Mouse (Mus musculus) spleen, postnatal 10 days (tissue): ENCODE results near the gene Gm42957.
"Not testable (repeated sequence)": the region's sequence is repeated elsewhere in the genome, so short reads cannot be mapped to it uniquely, and the experiment has no call there.

ENCODE experiments used
- DNase-seq, 2 experiments: peaks; one replicate each; pipeline ENCODE4 v3.0.0; 2021 to 2022; ENCODE audit warnings: low spot score in 2 of 2

Gm42957 gene

DNA sequence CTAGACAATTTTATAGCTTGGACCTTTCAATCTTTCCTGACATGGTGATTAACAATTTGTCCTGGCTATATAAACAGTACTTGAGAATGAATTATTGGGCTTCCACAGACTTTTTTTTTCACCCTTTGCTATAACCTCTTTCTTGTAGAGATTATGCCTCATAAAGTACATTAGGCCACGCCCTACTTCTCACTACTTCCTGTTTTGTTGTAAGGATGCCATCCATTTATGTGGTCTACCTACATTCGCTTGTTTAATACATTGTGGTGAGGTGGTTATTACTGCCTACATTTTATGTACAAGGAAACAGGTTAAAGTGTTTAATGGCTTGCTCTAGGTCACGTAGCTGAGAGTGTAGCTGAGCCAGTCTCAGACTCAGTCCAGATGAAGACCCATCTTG is 39.9 kb downstream of the Gm42957 start:
- no peak for DNase-seq

DNA sequence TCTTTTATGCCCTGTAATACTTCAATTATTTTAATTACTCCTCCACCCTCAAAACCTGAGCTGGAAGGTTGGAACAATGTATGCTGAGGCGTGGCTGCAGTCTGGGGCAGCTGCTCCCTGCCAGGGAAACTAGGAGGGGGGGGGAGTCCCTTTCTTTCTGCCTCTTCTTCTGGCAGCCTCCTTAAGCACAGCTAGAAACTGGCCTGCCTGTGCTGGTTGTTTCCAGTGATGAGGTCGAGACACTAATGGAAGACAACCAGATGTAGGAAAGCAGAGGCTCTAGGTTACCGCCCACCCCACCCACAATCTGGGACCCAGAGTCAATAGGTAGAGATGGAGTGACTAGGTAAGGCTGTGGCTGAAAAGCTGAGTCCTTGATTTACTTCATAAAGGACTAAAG is 40.4 kb downstream of the Gm42957 start:
- DNase-seq = no peak

DNA sequence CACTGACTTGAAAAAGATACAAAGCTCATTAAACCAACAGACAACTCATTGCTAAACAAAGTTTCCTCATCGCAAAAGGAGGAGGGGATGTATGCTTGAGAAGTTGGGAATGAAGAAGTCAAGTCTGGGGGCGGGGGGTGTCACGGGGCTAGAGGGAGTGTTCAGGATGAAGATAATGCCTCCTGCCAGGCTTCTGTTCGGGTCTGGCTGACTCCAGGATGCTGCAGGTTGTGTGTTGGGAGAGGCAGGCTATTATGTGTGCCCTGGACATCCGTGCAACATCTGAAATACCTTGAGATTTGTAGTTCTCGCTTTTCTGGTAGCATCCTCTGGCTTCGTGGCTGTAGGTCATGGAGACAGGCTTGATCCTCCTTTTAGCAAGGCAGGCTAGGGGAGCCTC is 43.2 kb downstream of the Gm42957 start:
- DNase-seq = no peak

DNA sequence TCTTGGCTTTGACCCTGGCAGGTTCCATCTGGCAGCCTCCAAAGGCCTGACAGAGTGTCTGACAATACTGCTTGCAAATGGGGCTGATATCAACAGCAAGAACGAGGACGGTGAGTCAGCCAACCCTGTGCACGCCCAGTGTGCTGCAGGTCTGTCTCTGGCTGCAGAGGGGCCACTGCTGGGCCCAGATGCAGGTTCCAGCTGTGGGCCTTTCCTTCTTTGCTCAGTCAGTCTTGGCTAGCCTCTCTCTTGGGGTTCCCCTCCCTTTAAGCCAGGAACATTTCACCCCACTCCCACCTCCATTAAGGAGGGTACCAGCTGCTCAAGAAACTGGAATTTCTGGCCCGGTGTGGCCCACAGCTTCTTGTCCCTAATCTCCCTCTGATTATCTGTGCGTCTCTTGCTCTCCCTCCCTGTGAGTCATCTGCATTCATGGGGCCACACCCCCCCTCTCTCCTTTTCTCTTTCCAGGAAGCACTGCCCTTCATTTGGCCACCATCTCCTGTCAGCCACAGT is 43.9 kb downstream of the Gm42957 start:
- DNase-seq = no peak

DNA sequence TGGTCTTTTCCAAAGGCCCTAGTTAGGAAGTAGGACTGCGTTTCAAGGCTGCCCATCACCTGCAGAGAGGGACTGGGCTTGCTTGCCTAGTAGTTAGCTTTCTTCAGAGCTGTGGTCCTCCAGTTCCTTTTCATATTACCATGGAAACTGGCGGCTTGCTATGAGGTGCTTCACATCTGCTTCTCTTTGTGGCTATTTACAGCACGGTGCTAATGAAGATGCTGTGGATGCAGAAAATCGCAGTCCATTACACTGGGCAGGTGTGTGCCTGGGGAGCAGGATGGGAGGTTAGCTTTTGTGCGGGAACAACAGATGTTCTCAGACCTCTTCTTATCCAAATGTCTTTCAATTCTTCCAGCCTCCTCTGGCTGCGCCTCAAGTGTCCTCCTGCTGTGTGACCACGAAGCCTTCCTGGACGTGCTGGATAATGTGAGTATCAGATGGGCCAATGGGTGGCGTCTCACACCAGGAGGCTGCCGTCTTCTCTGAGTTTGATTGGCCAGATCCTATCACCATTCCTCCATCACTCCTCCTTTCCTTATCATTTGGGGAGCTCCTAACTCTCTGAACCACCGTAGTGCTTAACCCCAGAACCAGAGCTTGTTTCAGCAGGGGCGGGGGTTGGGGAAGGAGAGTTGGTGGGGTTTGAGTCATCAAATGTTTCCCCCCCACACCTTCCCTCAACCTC is 45.1 kb downstream of the Gm42957 start:
- no peak for DNase-seq

DNA sequence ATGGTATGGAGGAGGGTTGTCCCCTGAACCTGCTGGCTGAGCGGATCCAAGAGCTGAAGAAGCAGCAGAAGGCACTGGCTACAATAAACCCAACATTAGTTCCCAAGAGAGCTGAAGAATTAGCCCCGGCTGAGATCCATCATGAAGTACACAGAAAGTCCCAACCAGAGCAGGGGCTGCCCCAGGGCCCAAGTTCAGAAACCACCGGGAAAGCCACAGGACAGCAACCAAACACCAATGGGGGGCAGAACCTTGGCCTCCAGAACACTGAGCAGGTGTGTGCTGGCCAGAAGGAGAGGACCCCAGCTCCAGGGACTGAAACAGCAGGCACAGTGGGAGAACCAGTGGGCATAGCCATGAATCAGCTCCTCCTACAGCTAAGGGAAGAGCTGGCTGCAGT is 48.2 kb downstream of the Gm42957 start:
- no peak for DNase-seq

DNA sequence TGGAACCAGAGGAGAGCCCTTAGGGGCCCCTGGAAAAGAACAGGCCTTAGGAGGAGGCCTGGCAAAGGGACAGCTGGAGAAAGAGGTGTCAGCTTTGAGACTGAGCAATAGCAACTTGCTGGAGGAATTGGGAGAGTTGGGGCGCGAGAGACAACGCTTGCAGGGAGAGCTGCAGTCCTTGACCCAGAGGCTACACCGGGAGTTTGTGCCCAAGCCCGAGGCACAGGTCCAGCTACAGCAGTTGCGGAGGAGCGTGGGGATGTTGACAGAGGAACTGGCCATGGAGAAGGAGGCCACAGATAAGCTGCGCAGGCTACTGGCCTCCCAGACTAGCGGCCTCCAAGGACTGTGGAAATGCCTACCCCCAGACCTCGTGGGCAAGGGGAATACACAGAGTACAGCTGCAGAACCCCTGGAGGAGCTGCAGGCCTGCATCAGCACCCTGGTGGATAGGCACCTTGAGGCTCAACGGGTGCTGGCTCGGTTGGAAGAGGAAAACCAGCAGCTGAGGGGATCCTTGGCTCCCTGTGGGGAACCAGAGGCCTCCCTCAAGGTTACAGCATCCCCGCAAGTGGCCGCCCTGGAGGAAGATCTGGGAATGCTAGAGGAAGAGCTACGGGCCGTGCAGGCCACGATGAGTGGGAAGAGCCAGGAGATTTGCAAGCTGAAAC is 49.0 kb downstream of the Gm42957 start:
- no peak for DNase-seq

DNA sequence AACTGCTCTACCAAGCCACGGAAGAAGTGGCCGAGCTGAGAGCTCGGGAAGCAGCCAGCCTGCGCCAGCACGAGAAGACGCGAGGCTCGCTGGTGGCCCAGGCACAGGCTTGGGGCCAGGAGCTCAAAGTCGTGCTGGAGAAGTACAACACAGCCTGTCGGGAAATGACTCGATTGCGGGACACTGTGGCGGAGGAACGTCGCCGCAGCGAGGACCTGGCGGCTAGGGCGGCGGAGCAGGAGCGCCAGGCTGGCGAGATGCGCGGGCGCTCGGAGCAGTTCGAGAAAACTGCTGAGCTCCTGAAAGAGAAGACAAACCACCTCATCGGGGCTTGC is 49.5 kb downstream of the Gm42957 start:
- no peak for DNase-seq

DNA sequence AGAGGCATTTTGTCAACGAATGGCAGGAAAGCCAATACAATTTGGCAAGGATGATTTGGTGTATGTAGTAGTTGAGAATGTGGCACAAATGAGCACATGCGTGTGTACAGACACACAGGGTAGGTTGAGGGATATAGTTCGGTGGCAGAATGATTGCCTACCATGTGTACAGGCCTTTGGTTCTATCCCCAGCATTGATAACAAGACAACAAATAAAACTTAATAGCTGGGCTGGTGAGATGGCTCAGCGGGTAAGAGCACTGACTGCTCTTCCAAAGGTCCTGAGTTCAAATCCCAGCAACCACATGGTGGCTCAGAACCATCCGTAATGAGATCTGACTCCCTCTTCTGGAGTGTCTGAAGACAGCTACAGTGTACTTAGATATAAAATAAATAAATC is 50.8 kb downstream of the Gm42957 start:
- not testable (repeated sequence) for DNase-seq

DNA sequence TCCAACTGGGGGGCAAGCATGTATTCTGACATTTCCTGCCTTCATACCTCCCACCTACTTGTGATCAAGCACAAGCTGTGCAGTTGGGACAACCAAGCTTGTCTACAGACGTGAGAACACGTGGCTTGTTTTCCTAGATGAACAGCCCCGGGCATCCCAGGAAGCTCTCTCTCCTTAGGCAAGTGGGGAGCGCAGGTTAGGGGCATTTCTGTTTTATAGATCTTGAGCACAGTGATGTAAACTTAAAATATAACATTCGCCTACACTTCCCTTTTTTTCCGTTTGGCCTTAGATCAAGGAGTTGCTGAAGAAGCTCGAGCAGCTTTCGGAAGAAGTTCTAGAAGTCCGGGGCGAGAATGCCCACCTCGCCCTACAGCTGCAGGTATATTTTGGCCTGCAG is 53.6 kb downstream of the Gm42957 start:
- DNase-seq = no peak

DNA sequence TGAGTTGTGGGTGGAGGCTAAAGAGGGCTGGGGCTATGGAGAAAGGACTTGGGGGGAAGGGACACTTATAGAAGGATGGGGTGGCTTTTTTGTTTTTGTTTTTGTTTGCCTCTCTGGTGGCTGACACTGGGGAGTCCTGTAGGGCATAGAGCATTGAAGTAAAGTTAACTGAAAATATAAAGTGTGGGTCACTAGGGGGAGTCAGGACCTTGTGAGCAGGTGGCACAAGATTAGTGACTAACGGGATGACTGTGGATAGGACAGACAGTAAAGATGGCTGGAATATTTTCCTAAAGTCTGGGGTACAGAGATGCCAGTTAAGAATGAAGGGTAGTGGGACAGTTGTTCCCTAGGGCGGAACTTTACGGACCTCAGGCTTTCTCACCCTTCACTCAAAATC is 55.0 kb downstream of the Gm42957 start:
- DNase-seq = no peak

DNA sequence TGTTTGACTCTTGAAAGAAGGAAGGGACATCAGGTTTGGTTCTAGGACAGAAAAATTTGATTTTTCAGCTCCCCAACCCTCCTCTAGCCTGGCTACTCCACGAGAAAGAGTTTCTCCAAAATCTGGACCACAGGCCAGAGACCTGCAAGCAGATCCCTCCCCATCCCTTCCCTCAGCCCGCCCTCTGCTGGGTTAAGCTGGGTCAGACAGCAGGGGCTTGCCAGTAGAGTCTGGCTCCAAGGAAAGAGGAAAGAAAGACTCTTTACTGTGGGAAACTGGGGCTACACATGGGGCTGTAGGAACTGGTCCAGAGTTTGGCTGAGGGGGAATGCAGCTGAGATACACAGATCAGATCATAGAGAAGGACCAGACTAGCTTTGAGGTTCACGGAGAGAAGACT is 57.2 kb downstream of the Gm42957 start:
- DNase-seq = no peak

DNA sequence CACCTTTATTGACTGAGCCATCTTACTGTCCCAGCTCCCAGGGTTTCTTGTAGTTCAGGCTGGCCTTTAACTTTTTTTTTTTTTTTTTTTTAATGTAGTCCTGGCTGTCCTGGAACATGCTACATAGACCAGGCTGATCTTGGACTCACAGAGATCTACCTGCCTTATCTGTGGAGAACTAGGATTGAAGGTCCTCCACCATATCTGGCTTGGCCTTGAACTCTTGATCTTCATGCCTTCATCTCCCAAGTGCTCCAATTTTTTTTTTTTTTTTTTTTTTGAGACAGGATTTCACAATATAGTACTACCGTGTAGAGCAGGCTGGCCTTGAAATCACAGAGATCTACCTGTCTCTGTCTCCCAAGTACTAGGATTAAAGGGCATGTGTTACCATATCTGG is 58.3 kb downstream of the Gm42957 start:
- no peak for DNase-seq

DNA sequence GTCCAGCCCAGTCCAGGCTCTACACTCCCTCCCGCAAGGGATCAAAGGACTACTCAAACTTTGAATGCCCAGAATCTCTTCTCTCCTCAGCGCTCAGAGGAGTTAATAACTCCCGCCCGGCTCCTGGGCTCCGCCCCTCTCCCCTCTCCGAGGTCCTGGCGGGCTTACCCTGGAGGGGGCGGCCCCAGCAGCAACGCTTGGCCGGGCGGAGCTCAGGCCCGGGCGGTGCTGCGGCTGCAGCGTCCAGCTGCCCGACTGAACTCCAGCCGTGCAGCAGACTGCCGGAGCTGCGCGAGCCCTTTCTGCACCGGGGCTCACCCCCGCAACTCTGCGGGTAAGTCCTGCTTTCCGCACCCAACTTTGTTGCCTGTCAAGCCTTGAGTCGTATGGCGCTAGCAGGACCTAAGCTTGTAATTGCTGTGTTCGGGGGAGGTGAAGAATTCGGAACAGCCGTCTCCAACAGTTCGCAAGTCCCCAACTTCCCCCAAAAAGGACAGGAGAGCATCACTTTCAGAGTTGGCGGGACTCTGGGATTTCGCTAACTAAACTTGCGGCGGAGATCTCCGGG is 61.0 kb downstream of the Gm42957 start, which contains the start of gene Pias3:
Gene Pias3, plus strand, starts transcription at position 187 of the 568 bp plus-strand sequence.
- peak; percentile 65 to 76 for DNase-seq

DNA sequence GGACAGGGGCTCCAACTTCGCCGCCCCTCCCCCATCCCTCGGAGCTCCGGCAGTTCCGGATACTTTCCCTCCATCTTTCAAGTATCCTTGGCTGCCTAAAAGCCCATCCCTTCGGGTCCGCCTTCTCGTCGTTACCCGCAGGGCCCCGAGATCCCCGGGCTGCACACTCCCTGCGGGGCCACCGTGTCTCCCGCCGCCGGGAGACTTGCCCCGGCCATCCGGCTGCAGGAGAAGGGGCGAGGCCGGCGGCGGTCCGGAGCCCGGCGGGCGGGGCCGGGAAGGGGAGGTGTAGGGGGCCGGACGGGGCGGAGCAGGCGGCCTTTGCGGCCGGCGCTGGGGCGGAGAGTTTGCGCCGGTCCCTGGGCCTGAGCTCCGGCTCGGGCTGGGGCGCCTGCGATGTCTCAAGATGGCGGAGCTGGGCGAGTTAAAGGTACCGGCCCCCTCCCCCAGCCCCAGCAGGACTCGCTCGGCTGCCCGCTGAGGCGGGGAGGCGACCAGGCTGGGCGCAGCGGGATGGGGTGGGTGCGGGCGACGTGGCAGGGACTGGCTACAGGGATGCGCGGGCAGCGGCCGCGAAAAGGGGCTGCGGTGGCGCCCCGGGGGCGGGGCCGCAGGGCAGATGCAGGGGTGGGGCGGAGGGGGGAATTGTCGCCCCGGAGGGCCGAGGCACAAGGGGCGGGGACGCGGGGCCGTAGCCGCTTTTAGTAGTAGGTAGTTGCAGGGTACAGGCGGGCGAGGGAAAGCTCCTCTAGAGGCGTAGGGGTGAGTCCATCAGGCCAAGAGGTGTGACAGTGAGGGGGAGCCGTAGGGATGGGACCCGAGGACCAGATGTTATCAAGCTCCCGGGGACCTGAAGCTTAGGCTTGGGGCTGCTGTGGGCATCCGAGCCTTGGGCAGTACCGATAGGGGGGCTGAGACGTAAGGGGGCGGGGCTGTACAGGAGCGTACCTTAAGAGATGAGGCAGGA is 61.8 kb downstream of the Gm42957 start:
- DNase-seq = peak; percentile 82 to 88

DNA sequence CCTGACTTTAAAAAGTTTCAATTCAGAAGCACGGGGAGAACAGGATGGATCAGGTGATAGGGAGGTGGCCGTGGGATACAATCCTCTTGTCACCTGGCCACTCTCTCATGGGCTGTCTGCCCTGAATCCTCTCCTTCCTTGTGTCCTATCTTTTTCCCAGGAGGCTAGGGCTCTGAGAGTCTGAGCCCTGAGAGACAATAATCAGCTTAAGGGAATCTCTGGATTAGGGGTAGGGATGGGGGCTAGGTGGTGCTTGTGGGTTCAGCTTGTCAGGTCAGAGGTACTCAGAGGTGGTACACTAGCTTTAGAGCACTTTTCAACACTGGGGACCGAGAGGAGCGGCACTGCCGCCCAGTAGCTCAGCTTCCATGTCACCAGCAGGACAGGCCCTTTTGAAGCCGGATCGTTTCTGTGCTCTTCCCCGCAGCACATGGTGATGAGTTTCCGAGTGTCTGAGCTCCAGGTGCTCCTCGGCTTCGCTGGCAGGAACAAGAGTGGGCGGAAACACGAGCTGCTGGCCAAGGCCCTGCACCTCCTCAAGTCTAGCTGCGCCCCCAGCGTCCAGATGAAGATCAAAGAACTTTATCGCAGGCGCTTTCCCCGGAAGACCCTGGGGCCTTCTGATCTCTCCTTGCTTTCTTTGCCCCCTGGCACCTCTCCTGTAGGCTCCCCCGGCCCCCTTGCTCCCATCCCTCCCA is 63.9 kb downstream of the Gm42957 start:
- DNase-seq = no peak

DNA sequence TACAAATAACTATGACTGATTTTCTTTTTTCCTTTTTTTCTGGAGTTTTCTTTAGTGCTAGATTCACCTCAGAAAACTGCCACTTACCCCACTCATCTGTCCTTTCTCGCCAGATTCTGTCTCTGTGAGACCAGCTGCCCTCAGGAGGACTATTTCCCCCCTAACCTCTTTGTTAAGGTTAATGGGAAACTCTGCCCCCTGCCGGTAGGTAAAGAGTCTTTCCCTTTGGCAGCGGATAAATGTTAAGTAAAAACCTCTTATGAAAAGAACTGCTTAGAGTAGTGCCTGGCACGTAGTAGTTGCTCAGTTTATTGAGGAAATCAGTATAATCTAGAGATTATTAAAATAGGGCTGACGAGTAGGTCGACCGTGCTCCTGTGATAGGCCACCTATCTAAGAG is 65.1 kb downstream of the Gm42957 start:
- DNase-seq = peak in 1 of 2 experiments; percentile 70

DNA sequence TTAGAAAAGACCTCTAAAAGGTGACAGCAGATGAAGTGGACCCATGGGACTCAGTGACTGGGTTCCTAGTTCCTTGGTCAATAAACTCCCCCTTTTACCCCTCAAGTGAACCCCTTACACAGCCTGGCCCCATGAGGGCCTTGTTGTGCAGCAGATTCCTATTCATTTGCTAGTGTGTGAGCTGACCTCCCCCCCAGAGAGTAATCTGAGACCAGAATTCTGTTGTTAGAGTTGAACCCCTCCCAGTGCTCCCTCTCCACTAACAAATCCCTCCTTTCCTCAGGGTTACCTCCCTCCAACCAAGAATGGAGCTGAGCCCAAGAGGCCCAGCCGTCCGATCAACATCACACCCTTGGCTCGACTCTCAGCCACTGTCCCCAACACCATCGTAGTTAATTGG is 65.7 kb downstream of the Gm42957 start:
- no peak for DNase-seq
